Mouse (Mus musculus): ENCODE results near the gene Pigv. TPM values are rescaled to one million over a fixed set of nuclear protein-coding genes. Genes with fewer than 3 reads are reported as not detected.
A peak's percentile ranks its signal among the peaks of the same experiment; 100 is the strongest.

Gene Pigv
- polyA plus RNA-seq, 1 experiment from 2014 or later: 20.4 TPM

DNA sequence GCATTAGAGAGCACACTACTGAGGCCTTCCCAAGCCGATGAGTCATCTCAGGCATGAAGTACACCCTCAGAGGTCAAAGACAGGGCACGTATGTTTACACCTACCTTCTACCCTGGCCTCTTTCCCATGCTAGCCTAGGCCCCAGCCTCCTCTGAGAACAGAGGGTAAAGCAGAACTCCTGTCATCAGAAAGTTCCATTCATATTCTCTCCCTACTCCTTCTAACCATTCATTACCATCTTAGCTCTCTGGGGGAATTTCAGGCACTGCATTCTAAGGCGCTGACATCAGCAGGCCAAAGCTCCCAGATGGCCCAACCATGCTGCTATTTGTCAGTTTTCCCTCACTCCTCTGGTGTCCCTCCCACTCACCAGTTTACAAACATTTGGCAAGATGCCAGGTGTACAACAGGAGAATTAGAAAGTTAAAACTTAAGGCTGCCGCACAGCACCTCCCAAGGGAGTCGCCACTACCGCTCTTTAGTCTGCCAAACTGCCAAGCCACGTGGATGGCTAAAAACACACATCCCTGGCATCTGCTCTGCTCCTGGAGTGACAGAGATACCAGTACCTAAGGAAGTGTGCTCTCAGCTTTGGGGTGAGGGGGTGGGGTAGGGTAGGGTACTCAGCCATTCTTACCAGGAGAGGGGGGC lies 16.1 kb upstream of the Pigv start:
- Histone ChIP-seq H3K27ac (no peak overlapping the region), H3K9ac (no peak overlapping the region), H3K27me3 (no peaks in the 10 kb centered on the region), H3K4me2 (replicated peaks) (no peak overlapping the region), H3K4me3 (no peak overlapping the region), H3K4me1 (peaks cover 9% of the 10 kb centered on the region; the same call in 1 of the 2 replicates), H3K36me3 (peaks cover 100% of the 10 kb centered on the region), H3K9me3 (no peaks in the 10 kb centered on the region)
- no peak for ATAC-seq (ENCODE audit: insufficient number of reproducible peaks, insufficient read depth, low FRiP score, low TSS enrichment)
- WGBS: 77% methylated on average over 7 of the region's 7 CpGs

DNA sequence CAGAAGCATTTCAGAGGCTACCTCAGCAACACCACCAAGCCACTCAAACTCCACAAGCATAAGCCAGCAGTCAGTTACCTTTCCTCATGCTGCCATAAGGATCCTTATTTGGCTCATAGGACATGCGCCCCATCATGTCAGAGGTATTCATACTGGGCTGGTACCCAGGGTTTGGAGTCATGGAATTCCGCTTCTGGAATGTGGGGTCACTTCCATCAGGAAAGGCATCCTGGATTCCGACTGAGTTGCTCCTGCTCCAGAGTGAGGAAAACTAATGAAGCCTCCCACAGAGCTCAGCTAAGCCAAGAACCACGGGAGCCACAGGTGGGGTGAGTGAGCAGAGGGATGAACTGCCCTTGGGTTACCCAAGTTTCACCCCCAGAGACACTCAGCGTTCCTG lies 14.7 kb upstream of the Pigv start:
- H3K4me2 ChIP-seq (replicated peaks): no peak overlapping the region
- ATAC-seq (ENCODE audit: insufficient number of reproducible peaks, insufficient read depth, low FRiP score, low TSS enrichment): no peak
- 90% methylated on average over 5 of the region's 5 CpGs for WGBS

GRCm38 (mm10) chr4:133686512-133686911 lies 14.1 kb upstream of the Pigv start:
- H3K4me3 ChIP-seq: no peak overlapping the region
- no peak overlapping the region for H3K4me2 ChIP-seq (replicated peaks)
- WGBS: 90% methylated on average over 11 of the region's 11 CpGs
- H3K27ac ChIP-seq: no peak overlapping the region
- H3K4me1 ChIP-seq: peaks cover 9% of the 10 kb centered on the region; the same call in 1 of the 2 replicates
- no peaks in the 10 kb centered on the region for H3K9me3 ChIP-seq
- peaks cover 97% of the 10 kb centered on the region for H3K36me3 ChIP-seq
- no peak for ATAC-seq (ENCODE audit: insufficient number of reproducible peaks, insufficient read depth, low FRiP score, low TSS enrichment)
- no peak overlapping the region for H3K9ac ChIP-seq
- no peaks in the 10 kb centered on the region for H3K27me3 ChIP-seq

More for the DNA sequence above, 14.7 kb upstream of the Pigv start:
- no peaks in the 10 kb centered on the region for H3K27me3 ChIP-seq
- no peak overlapping the region for H3K27ac ChIP-seq
- no peak overlapping the region for H3K4me3 ChIP-seq
- no peaks in the 10 kb centered on the region for H3K9me3 ChIP-seq
- peaks cover 9% of the 10 kb centered on the region; the same call in 1 of the 2 replicates for H3K4me1 ChIP-seq
- H3K36me3 ChIP-seq: peaks cover 97% of the 10 kb centered on the region
- H3K9ac ChIP-seq: no peak overlapping the region

DNA sequence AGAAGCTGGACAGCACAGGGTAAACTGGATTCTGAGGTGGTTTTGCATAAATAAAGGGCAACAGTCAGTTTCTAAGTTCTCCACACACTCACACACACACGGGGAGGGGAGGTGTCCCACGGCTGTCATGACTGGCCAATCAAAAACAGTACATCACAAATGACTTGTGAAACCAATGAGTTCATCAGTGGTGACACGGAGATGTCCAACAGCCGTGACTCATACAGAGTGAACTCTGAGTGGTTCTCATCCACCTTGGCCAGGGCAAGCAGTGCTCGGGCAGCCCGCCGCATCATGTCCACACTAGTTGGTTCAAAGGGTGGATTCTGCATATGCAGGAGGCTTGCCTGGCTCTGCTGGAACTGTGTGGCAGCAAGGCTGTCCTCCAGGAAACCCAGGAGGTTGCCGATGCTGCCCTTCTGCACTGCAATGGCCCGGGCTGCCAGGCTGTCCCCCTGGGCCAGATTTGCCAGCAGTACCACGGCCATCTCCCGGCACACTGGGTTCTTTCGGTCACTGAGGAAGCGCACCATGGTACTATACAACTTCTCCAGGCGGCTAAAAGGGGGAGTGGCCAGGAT lies 7.8 kb upstream of the Pigv start:
- H3K36me3 ChIP-seq: peaks cover 63% of the 10 kb centered on the region
- no peak for ATAC-seq (ENCODE audit: insufficient number of reproducible peaks, insufficient read depth, low FRiP score, low TSS enrichment)
- no peak overlapping the region for H3K4me3 ChIP-seq
- H3K27ac ChIP-seq: no peak overlapping the region
- peaks cover 21% of the 10 kb centered on the region for H3K4me1 ChIP-seq
- no peaks in the 10 kb centered on the region for H3K27me3 ChIP-seq
- H3K4me2 ChIP-seq (replicated peaks): no peak overlapping the region
- 87% methylated on average over 14 of the region's 14 CpGs for WGBS
- no peaks in the 10 kb centered on the region for H3K9me3 ChIP-seq
- no peak overlapping the region for H3K9ac ChIP-seq

DNA sequence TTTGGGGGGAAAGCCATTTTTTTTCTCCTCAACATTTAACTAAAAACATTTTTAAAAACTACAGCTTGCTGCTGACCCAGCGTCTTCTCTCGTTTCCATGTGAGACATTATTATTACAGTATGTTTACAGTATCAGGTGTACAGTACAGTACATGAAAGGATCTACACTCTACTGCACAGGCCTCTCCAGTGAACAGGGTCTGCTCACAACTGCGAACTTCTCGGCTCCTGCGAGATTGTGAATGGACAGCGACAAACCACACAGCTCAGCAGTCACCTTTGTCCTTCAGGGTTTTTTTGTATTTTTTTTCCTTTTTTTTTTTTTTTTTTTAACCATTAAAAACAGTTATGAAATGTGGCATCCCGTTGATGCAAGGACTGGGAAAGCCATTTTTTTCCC lies 7.2 kb upstream of the Pigv start:
- no peaks in the 10 kb centered on the region for H3K9me3 ChIP-seq
- peaks cover 56% of the 10 kb centered on the region for H3K36me3 ChIP-seq
- no peak overlapping the region for H3K9ac ChIP-seq
- no peak overlapping the region for H3K4me2 ChIP-seq (replicated peaks)
- H3K27ac ChIP-seq: no peak overlapping the region
- H3K4me1 ChIP-seq: peaks cover 23% of the 10 kb centered on the region
- 82% methylated on average over 7 of the region's 7 CpGs for WGBS
- H3K4me3 ChIP-seq: no peak overlapping the region
- H3K27me3 ChIP-seq: no peaks in the 10 kb centered on the region
- ATAC-seq (ENCODE audit: insufficient number of reproducible peaks, insufficient read depth, low FRiP score, low TSS enrichment): no peak

DNA sequence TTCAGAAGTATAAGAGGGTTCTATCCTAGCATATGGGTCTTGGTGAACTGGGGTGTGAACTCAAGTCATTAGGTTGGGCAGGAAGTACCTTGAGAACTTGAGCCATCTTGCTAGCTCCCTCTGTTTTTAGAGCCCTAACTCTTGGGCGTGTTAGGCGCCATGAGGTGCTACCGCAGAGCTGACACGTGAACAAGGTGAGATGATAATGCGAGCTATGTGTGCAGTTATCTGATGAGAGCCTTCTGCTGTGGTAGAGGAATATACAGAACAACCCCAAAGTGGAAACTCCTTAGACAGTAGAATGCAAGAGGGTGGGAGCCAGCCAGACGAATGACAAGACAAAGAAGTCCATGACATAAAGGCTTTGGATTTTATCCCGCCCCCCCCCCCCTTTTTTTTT lies 4.8 kb upstream of the Pigv start:
- Histone ChIP-seq H3K4me1 (peaks cover 37% of the 10 kb centered on the region), H3K9ac (no peak overlapping the region), H3K27me3 (no peaks in the 10 kb centered on the region), H3K27ac (no peak overlapping the region), H3K4me3 (no peak overlapping the region), H3K36me3 (peaks cover 35% of the 10 kb centered on the region), H3K4me2 (replicated peaks) (no peak overlapping the region), H3K9me3 (no peaks in the 10 kb centered on the region)
- WGBS: 80% methylated on average over 7 of the region's 7 CpGs
- ATAC-seq (ENCODE audit: insufficient number of reproducible peaks, insufficient read depth, low FRiP score, low TSS enrichment): no peak

DNA sequence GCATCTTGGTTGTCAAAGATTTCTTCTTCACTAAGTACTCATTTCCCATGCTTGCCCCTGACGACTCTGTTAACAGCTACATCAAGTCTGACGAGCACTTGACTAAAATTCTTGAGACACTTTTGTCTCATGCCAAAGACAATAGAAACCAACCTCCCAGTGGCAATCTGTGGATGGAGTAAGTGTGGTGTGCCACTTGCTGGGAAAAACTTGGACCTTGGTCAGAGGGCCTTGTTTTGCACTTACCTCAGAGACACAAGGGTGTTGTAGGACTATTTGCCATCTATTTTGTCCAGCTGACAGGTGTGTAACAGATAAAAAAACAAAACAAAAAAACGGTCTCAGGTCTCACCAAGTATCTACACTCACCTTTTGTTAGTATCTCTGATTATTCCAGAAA lies 3.7 kb upstream of the Pigv start:
- H3K4me1 ChIP-seq: peaks cover 37% of the 10 kb centered on the region
- peaks cover 24% of the 10 kb centered on the region for H3K36me3 ChIP-seq
- no peak overlapping the region for H3K9ac ChIP-seq
- ATAC-seq (ENCODE audit: insufficient number of reproducible peaks, insufficient read depth, low FRiP score, low TSS enrichment): no peak
- H3K4me3 ChIP-seq: no peak overlapping the region
- peak overlapping the region; percentile 74 for H3K27ac ChIP-seq
- H3K27me3 ChIP-seq: no peaks in the 10 kb centered on the region
- no peaks in the 10 kb centered on the region for H3K9me3 ChIP-seq
- 37% methylated on average over 3 of the region's 3 CpGs for WGBS
- peak overlapping the region; percentile 15; the same call in 1 of the 2 replicates for H3K4me2 ChIP-seq (replicated peaks)

DNA sequence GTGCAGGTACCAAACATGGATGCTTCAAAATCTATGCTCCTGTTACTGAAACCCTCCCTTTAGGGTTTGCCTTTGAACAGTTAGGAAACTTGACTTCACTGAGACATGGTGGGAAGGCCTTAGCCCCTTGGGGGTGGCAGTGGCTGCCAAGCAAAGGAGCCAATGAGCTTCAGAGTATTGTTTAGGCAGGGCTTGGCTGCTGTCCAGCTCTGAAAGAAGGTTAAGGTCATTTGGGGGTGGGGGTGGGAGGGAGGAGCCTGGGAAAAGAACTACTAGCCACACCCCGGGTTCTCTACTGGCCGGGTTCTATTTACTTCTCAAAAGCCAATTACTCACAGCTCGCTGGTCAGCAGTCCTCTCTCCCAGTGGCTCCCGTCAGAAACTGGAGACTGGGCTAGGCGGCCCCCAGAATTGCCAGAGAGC lies 3.2 kb upstream of the Pigv start:
- Histone ChIP-seq H3K9ac (no peak overlapping the region), H3K4me2 (replicated peaks) (peak overlapping the region; percentile 15; the same call in 1 of the 2 replicates), H3K27me3 (no peaks in the 10 kb centered on the region), H3K4me3 (no peak overlapping the region), H3K9me3 (no peaks in the 10 kb centered on the region), H3K4me1 (peaks cover 41% of the 10 kb centered on the region), H3K36me3 (peaks cover 18% of the 10 kb centered on the region), H3K27ac (peak overlapping the region; percentile 74)
- 2% methylated on average over 5 of the region's 5 CpGs for WGBS
- peak; percentile 19; the same call in 1 of the 2 replicates for ATAC-seq (ENCODE audit: insufficient number of reproducible peaks, insufficient read depth, low FRiP score, low TSS enrichment)

DNA sequence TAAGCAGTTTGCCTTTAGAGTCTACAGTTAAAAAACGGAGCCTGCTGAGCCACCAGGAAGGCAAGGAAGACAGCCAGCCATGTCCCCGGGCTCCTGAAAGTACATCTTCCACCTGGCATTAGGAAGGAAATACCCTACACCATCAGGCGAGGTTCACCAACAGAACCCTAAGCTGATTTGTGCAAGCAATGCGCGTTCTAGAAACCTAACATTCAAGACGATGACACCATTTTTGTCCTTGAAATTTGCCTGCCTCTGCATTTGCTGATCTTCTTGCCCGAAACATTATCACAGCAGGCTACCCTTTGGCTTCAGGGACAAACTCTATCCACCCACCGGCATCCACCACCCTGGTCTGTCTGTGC lies 1.9 kb upstream of the Pigv start:
- Histone ChIP-seq H3K4me1 (peaks cover 42% of the 10 kb centered on the region), H3K9me3 (no peaks in the 10 kb centered on the region), H3K27me3 (no peaks in the 10 kb centered on the region), H3K27ac (peak overlapping the region; percentile 99; the same call in 1 of the 2 replicates), H3K36me3 (peaks cover 8% of the 10 kb centered on the region; the same call in 1 of the 2 replicates), H3K4me3 (no peak overlapping the region), H3K4me2 (replicated peaks) (no peak overlapping the region), H3K9ac (no peak overlapping the region)
- 75% methylated on average over 8 of the region's 8 CpGs for WGBS
- no peak for ATAC-seq (ENCODE audit: insufficient number of reproducible peaks, insufficient read depth, low FRiP score, low TSS enrichment)

DNA sequence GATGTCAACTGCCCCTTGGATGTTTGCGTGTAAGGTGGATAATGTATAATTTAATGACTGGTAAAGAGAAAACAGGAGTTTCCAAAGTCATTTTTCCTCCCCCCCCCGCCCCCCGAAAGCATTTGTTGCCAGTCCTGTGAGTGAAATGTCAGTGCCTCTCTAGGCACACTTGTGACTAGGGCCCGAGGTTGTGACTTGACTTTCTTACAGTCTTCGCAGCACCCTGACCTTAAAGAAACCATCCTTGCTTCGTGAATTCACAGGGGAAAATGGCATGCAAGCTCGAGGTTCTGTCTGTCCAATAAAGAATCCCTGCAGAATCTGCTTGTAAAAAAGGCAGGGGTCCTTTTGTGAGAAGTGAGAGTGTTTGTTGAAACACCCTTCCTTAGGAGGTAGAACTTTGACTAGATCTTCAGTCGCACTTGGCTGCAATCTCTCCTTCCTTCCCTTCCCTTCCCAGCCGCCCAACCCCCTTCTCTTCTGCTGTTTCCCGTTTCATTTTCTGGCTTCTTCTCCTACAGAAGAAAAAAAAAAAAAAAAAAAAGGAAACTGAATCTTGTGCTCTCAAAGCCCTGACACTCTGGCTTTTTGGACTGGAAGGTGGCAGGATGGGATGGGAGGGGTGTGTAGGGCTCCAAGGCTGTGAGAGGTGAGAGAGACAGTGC lies 1.4 kb upstream of the Pigv start:
- Histone ChIP-seq H3K9ac (0 out of 2 replicates have a peak overlapping the region, but pooled peaks have one; percentile 5), H3K4me2 (replicated peaks) (peak overlapping the region; percentile 69), H3K9me3 (no peaks in the 10 kb centered on the region), H3K4me1 (peaks cover 42% of the 10 kb centered on the region), H3K4me3 (no peak overlapping the region), H3K27ac (peak overlapping the region; percentile 99), H3K27me3 (no peaks in the 10 kb centered on the region), H3K36me3 (peaks cover 5% of the 10 kb centered on the region; the same call in 1 of the 2 replicates)
- WGBS: 39% methylated on average over 10 of the region's 10 CpGs
- ATAC-seq (ENCODE audit: insufficient number of reproducible peaks, insufficient read depth, low FRiP score, low TSS enrichment): no peak

- Histone ChIP-seq H3K9ac (peak overlapping the region; percentile 63), H3K4me3 (peak overlapping the region; percentile 54), H3K36me3 (no peaks in the 10 kb centered on the region; the same call in 1 of the 2 replicates), H3K9me3 (no peaks in the 10 kb centered on the region), H3K4me1 (peaks cover 42% of the 10 kb centered on the region), H3K27me3 (no peaks in the 10 kb centered on the region), H3K4me2 (replicated peaks) (peak overlapping the region; percentile 69), H3K27ac (peak overlapping the region; percentile 99)
- ATAC-seq (ENCODE audit: insufficient number of reproducible peaks, insufficient read depth, low FRiP score, low TSS enrichment): no peak
- 3% methylated on average over 24 of the region's 24 CpGs for WGBS
Observed at GRCm38 (mm10) chr4:133672845-133673647, 599 bp upstream of the Pigv start.
